8 mouse cellular contexts compared by ENCODE assay signal in the genomic region with DNA sequence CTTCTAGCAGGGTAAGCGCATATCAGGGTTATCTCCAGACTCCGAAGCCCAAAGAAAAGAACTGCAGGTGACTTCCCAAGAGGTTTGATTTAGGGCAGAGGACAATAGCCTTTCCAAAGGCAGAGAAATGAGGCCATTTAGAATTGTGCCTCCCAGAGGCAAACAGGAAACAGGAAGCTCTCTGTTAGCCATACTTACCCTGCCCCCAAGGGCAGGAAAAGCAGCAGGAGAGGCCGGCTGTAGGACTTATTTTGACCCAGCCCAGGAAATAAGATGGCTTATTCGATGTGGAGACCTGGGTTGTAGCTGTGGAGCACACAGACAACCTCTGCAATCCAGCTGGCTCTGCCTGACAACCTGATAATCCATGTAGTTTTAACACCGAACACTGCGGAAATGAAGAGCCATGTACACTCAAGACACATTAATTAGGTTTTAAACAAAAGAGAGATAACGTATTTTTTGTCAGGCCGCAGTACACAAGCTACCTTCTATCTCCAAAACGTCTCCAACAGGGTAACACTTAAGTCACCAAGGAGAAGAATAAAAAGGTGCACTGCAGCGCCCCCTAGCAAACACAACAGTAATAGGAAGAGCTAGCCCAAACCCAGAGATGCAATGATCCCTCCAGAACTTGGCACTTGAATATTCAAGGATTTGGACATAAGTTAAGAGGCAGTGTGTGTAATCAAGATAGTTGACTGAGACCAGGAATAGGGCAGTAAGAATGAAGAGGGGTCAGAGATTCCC.
A peak's percentile ranks its signal among the peaks of the same experiment; 100 is the strongest.
DNase-seq lines count a peak whose midpoint lies in the region; TF ChIP-seq lines count a peak whose summit lies in the region.

No protein-coding gene starts in this region.

- DNase-seq in heart, adult 2 months, result peak; percentile 36 to 55
- no peak for DNase-seq in heart, postnatal 25 days (ENCODE audit: low spot score)
- peak; percentile 73 for DNase-seq in ES-CJ7 (ENCODE audit: low read depth, low spot score)
- DNase-seq in c-Kit-positive CD71-positive TER-119-negative erythroid progenitor cells, embryonic 14.5 days (ENCODE audit: low read depth), result peak; percentile 35
- DNase-seq in kidney, postnatal 36 days, result peak; percentile 18 to 54
- no peak for DNase-seq in frontal cortex, postnatal 25 days (ENCODE audit: low spot score in 2 of 2)
- no peak for DNase-seq in frontal cortex, postnatal 36 days (ENCODE audit: low spot score in 2 of 2)
- DNase-seq in thymus, postnatal 0 days (ENCODE audit: low spot score), result no peak

- TF ChIP-seq EP300 in heart, adult 2 months (IDR thresholded peaks at IDR 0.05; ENCODE audit: insufficient read depth, low read depth, low read length), result peak; percentile 61; the same call in 1 of the 2 replicates

- no peaks in the 10 kb centered on the region for H3K36me3 ChIP-seq in heart, adult 2 months (ENCODE audit: control insufficient read depth, insufficient read depth, low read length)

- H3K9ac ChIP-seq in heart, adult 2 months (ENCODE audit: low read depth, low read length), result no peak overlapping the region

- H3K4me3 ChIP-seq in heart, adult 2 months, result no peak overlapping the region

- intact Hi-C loops in heart, adult 2 months (cut with DNase I), result loop anchor here (1.0 to 5.0 kb wide), 2 partner anchors 62 to 82 kb away; a partner anchor contains a TSS
- intact Hi-C loops in heart, postnatal 25 days (cut with DNase I), result loop anchor here (5.0 kb wide), 1 partner anchor 168 kb away; no protein-coding TSS in a partner anchor

- H3K27ac ChIP-seq in heart, adult 2 months, result peak overlapping the region; percentile 68

- TF ChIP-seq CTCF in heart, adult 2 months (IDR thresholded peaks at IDR 0.05), result peak; percentile 73

- no peaks in the 10 kb centered on the region for H3K79me2 ChIP-seq in heart, adult 2 months (replicated peaks; ENCODE audit: control insufficient read depth, insufficient read depth, low read length)

- WGBS in heart, adult 2 months, result 36% methylated on average over 10 of the region's 10 CpGs

- H3K27me3 ChIP-seq in heart, adult 2 months (ENCODE audit: control insufficient read depth, insufficient read depth, low read length), result no peaks in the 10 kb centered on the region

- TF ChIP-seq POLR2A in heart, adult 2 months (IDR thresholded peaks at IDR 0.05; ENCODE audit: insufficient read depth, low read depth, low read length), result peak; percentile 18; the same call in 1 of the 2 replicates

- peaks cover 2% of the 10 kb centered on the region for H3K4me1 ChIP-seq in heart, adult 2 months (ENCODE audit: control insufficient read depth, insufficient read depth, low read length)

Comparison
In these comparisons a context has a peak if more than half of its experiments do, and no peak if none do; other contexts are left out.
1. DNase-seq: peak in heart, adult 2 months (2 of 2), ES-CJ7 (single experiment), c-Kit-positive CD71-positive TER-119-negative erythroid progenitor cells, embryonic 14.5 days (single experiment) and kidney, postnatal 36 days (2 of 2); none in heart, postnatal 25 days (single experiment), frontal cortex, postnatal 25 days (0 of 2), frontal cortex, postnatal 36 days (0 of 2) and thymus, postnatal 0 days (single experiment).